Mouse (Mus musculus): ENCODE measurements at regions not wholly inside any gene's neighbourhood (a gene's known extent, or its start where the extent isn't known, plus 50 kb on each side); places are given as distances from the start of the nearest gene placed in this dataset.

DNA sequence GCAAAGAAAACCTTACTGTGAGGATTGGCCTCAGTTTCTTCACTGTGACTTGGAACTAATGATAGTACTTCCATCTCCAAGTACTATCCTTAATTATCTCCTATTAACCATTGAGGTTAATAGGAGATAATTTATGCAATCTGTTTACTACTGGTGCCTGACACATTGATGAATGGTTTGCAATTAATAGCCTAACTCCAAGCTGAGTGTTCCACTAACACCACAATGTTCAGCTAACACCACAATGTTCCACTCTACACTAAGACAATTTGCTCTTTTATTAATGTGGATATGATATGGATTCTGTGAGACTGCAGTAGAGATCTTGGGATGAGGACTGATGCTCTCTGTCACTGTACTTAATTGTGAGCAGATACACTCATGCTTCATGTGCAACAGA is 463.6 kb upstream of the Api5 start:
- no peak for TF ChIP-seq POLR2A (IDR thresholded peaks at IDR 0.05; ENCODE audit: low read depth, low read length)
- no peak for TF ChIP-seq CTCF (IDR thresholded peaks at IDR 0.05; ENCODE audit: borderline replicate concordance, insufficient read depth, low read length)
